Mouse (Mus musculus) hindbrain, embryonic 16.5 days (tissue): ENCODE measurements around the gene Ezh1. TPM values are rescaled to one million over a fixed set of nuclear protein-coding genes. Genes with fewer than 3 reads are reported as not detected.

Source experiments
- ATAC-seq: fragments of 200-750 bp; cut with Nextera tagmentation; 2 replicates; pipeline ENCODE4 v1.8.0; 2017; ENCODE audit warnings: moderate TSS enrichment, moderate library complexity
- H3K27ac ChIP-seq: fragments of 300-500 bp; sonication (generic); 2 replicates; pipeline ENCODE4 v1.5.1; 2014; ENCODE audit warnings: low read depth, mild to moderate bottlenecking, control low read depth, low read length, moderate library complexity
- H3K27me3 ChIP-seq: fragments of 300-500 bp; sonication (generic); replicated peaks from 2 replicates; pipeline ENCODE4 v1.6.1; 2014; ENCODE audit warnings: low read length; ENCODE audit not compliant: control insufficient read depth, insufficient read depth
- H3K36me3 ChIP-seq: fragments of 300-500 bp; sonication (generic); 2 replicates; pipeline ENCODE4 v1.6.1; 2014; ENCODE audit warnings: mild to moderate bottlenecking, low read length, moderate library complexity, mixed read lengths; ENCODE audit not compliant: control insufficient read depth, insufficient read depth
- H3K4me1 ChIP-seq: fragments of 300-500 bp; sonication (generic); 2 replicates; pipeline ENCODE4 v1.6.1; 2014; ENCODE audit warnings: low read depth, low read length; ENCODE audit not compliant: control insufficient read depth, insufficient read depth
- H3K4me2 ChIP-seq: fragments of 300-500 bp; sonication (generic); 2 replicates; pipeline ENCODE4 v1.6.1; 2014; ENCODE audit warnings: mild to moderate bottlenecking, low read length, control low read depth, moderate library complexity
- H3K4me3 ChIP-seq: fragments of 300-500 bp; sonication (generic); 2 replicates; pipeline ENCODE4 v1.5.1; 2014; ENCODE audit warnings: mild to moderate bottlenecking, low read length, control low read depth, moderate library complexity
- H3K9ac ChIP-seq: fragments of 300-500 bp; sonication (generic); 2 replicates; pipeline ENCODE4 v1.6.1; 2014; ENCODE audit warnings: low read depth, mild to moderate bottlenecking, control low read depth, low read length, moderate library complexity
- H3K9me3 ChIP-seq: fragments of 300-500 bp; sonication (generic); 2 replicates; pipeline ENCODE4 v1.6.1; 2014; ENCODE audit warnings: mild to moderate bottlenecking, low read length, moderate library complexity; ENCODE audit not compliant: control insufficient read depth
- WGBS: fragments of 180-500 bp; shearing (Covaris S2); extraction: QIAGEN DNeasy Blood & Tissue Kit; methylation state at CpG from one replicate; pipeline ENCODE4 v1.1.7; 2014; 5-methylcytosine and 5-hydroxymethylcytosine counted together
- polyA plus RNA-seq: library from polyadenylated mRNA; unstranded; fragments of >200 nt; fragmentation: Nextera tagmentation; extraction: Ambion mirVana; gene quantifications from 2 replicates; pipeline ENCODE4 v1.2.1, GENCODE M21; 2015

Gene Ezh1
- polyA plus RNA-seq, 1 experiment from 2014 or later, result 30.0 TPM

DNA sequence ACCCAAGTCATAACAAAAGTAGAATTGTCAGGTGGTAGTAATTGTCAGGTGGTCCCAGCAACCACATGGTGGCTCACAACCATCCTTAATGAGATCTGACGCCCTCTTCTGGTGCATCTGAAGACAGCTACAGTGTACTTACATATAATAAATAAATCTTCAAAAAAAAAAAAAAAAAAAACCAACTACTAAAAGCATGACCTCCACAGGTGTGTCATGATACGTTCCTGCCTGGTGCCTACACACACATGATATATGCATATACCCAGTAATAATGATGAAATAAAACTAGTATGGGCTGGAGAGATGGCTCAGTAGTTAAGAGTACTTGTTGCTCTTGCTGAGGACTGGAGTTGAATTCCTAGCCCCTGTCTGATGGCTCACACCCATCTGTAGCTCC, 75.2 kb downstream of the Ezh1 start:
- H3K36me3 ChIP-seq, result no peaks in the 10 kb centered on the region
- no peak overlapping the region for H3K9ac ChIP-seq
- H3K9me3 ChIP-seq, result no peaks in the 10 kb centered on the region
- H3K27me3 ChIP-seq, result no peaks in the 10 kb centered on the region
- peaks cover 9% of the 10 kb centered on the region for H3K4me1 ChIP-seq
- ATAC-seq, result no peak
- H3K4me3 ChIP-seq, result no peak overlapping the region
- 50% methylated on average over 2 of the region's 2 CpGs for WGBS
- no peak overlapping the region for H3K4me2 ChIP-seq
- H3K27ac ChIP-seq, result no peak overlapping the region

DNA sequence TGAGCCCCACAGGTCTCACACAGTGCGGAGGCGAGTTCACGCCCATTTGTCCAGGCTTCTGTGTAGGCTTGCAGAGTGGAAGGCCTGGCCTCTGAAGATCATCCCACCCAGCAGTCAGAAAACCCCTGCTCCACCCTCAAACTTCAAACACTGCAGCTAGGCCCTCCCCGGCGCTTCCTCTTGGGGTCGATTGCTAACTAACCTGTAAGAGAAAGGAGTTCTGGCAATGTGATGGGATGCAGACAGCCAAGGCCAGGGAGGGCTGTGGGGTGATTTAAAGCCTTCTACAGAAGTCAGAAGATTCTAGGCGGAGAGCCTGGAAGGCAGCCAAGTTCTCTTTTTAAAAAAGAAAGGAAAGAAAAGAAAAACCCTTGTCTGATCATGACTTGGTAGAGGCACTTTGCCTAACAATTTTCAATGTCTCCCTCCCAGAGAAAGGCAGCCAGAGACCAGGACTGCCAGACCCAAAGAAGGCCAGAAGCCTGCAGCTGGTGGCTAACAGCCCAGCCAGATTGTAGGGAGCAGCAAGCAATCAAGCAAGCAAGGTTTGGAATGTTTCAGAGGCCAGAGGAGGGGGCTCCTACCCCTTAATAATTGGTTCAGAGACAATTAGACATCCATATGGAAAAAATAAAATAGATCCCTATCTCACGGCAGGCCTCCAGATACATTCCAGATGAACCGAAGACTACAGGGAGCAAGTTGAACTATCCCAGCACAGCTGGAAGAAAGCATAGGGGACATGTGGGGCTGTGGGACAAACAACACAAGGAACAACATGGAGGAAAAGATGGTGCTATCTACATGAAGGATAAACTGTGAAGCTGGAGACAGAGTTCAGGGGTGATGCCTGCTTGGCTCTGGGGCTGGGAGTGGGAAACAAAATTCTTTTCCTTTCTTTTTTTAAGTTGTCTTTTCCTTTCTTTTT, 76.8 kb downstream of the Ezh1 start:
- ATAC-seq, result peak; percentile 58
- Histone ChIP-seq H3K27me3 (no peaks in the 10 kb centered on the region), H3K9ac (no peak overlapping the region; the same call in 1 of the 2 replicates), H3K36me3 (no peaks in the 10 kb centered on the region), H3K27ac (peak overlapping the region; percentile 14; the same call in 1 of the 2 replicates), H3K4me3 (no peak overlapping the region), H3K4me2 (no peak overlapping the region), H3K4me1 (peaks cover 7% of the 10 kb centered on the region), H3K9me3 (no peaks in the 10 kb centered on the region)
- 49% methylated on average over 9 of the region's 9 CpGs for WGBS

DNA sequence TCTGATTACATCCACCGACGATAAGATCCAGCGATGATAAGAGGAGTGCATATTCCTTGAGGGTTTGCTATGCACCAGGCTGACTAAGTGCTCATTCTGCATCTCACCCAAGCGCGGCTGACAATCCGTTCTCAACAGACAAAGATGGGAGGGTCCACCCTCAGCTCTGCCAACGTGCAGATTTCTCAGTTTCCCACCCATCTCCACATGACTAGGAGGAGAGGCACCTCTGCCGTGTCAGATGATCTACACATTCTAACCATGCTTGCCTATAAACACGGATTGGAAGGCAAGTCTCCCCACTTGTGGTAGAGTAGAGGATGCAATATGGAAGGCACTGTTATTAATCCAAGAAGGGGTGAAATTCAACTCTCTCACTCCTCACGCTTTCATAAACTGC, 77.5 kb downstream of the Ezh1 start:
- Histone ChIP-seq H3K27me3 (no peaks in the 10 kb centered on the region), H3K36me3 (no peaks in the 10 kb centered on the region), H3K9me3 (no peaks in the 10 kb centered on the region), H3K9ac (no peak overlapping the region), H3K4me1 (peaks cover 9% of the 10 kb centered on the region), H3K4me3 (no peak overlapping the region), H3K4me2 (no peak overlapping the region), H3K27ac (peak overlapping the region; percentile 14; the same call in 1 of the 2 replicates)
- WGBS, result 68% methylated on average over 10 of the region's 10 CpGs
- ATAC-seq, result no peak

DNA sequence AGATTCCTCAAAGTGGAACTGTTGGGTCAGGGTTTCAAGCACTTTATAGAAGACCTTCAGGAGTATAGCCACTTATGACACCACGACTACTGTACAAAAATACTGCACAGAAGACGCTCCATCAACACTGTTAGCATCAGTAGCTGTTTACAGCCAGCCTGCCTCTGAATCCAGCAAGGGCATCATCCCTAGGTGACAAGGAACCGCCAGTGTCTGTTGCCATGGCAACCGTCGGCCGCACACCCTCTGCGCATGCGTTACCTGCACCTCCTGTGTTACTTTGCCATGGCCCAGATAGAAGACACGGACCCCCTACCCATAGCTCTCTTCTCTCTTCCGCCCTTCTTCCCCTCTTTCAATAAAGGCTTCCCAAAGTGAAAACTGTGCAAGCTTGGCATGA, 79.9 kb downstream of the Ezh1 start:
- 15% methylated on average over 10 of the region's 10 CpGs for WGBS
- no peaks in the 10 kb centered on the region for H3K27me3 ChIP-seq
- peak; percentile 77; the same call in 1 of the 2 replicates for ATAC-seq
- peak overlapping the region; percentile 64 for H3K27ac ChIP-seq
- no peaks in the 10 kb centered on the region for H3K36me3 ChIP-seq
- no peak overlapping the region for H3K4me3 ChIP-seq
- H3K4me2 ChIP-seq, result peak overlapping the region; percentile 17
- peaks cover 13% of the 10 kb centered on the region for H3K4me1 ChIP-seq
- no peaks in the 10 kb centered on the region for H3K9me3 ChIP-seq
- no peak overlapping the region; the same call in 1 of the 2 replicates for H3K9ac ChIP-seq

DNA sequence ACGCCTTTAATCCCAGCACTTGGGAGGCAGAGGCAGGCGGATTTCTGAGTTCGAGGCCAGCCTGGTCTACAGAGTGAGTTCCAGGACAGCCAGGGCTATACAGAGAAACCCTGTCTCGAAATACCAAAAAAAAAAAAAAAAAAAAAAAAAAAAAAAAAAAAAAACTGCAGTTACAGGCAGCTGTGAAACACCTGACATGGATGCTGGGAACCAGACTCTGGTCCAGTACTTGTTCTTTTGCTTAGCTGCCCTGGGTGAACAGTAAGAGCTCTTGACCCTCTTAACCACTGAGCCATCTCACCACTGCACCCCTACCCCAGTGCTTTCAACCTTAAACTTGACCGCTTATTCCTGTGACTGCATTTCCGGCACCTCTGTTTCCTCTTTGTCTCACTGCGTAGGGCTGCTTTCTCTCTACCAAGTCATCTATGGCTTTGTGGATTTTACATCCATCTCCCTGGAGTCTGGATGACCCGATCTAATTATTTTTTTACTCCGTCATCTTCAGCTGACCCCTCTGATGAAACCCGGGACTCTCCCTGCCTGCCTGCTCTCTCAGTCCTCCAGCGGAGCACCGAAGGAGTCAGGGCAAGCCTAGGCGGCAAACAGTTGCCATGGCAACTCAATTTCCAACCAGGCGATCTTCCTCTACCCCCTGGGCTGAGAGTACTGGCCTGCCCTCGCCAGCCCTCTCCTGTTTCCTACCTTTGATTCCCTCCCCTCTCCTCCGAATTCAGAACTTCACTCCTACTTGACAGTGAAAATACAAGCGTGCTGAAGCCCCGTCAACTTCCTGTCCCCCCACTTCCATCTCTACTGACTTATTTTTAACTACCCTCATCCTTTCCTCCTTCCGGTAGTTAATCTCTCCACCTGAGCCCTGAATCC, 82.7 kb downstream of the Ezh1 start:
- 19% methylated on average over 18 of the region's 19 CpGs for WGBS
- Histone ChIP-seq H3K36me3 (no peaks in the 10 kb centered on the region), H3K27me3 (no peaks in the 10 kb centered on the region), H3K4me3 (peak overlapping the region; percentile 34), H3K27ac (peak overlapping the region; percentile 39; the same call in 1 of the 2 replicates), H3K9me3 (no peaks in the 10 kb centered on the region), H3K4me1 (peaks cover 13% of the 10 kb centered on the region), H3K4me2 (peak overlapping the region; percentile 65), H3K9ac (peak overlapping the region; percentile 59)
- peak; percentile 68 for ATAC-seq

DNA sequence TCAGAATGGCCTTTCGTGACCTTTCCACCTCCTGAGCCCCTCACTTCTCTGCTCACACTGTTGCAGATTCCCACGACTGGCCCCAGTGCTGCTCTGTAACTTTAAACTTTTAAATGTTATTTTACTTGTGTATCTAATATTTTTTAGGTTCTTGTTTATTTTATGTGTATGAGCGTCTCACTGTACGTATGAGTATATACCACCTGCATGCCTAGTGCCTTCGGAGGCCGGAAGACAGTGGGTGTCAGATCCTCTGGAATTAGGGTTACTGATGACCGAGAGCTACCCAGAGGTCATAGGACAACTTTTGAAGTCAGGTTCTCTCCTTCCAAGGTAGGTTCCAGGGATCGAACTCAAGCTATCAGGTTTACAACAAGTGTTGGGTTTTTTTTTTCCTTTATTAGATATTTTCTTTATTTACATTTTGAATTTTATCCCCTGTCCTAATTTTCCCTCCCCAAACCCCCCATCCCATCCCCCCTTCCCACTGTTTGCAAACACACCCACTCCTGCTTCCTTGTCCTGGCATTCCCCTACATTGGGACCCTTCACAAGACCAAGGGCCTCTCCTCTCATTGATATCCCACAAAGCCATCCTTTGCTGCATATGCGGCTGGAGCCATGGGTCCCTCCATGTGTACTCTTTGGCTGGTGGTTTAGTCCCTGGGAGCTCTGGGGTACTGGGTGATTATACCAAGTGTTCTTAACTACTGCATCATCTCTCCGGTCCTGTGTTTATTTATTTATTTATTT, 83.9 kb downstream of the Ezh1 start:
- H3K27me3 ChIP-seq, result no peaks in the 10 kb centered on the region
- no peak overlapping the region for H3K4me3 ChIP-seq
- WGBS, result 92% methylated on average over 10 of the region's 10 CpGs
- H3K4me2 ChIP-seq, result no peak overlapping the region
- no peaks in the 10 kb centered on the region for H3K36me3 ChIP-seq
- no peaks in the 10 kb centered on the region for H3K9me3 ChIP-seq
- peaks cover 13% of the 10 kb centered on the region for H3K4me1 ChIP-seq
- no peak overlapping the region for H3K27ac ChIP-seq
- no peak overlapping the region for H3K9ac ChIP-seq
- ATAC-seq, result no peak

Other genes with a start within 250 kb of the Ezh1 start
- gene Atp6v0a1, start 217.0 kb downstream of the Ezh1 start, polyA plus RNA-seq, result 175 and 179 TPM in 2 replicates
- gene Naglu, start 156.5 kb downstream of the Ezh1 start, polyA plus RNA-seq, result 13.8 and 13.9 TPM in 2 replicates
- gene Hsd17b1, start 148.1 kb downstream of the Ezh1 start, polyA plus RNA-seq, result 0.26 and 0.50 TPM in 2 replicates
- 42.5 and 45.9 TPM in 2 replicates for gene Coasy, start 143.9 kb downstream of the Ezh1 start, polyA plus RNA-seq
- gene Mlx, start 139.2 kb downstream of the Ezh1 start, polyA plus RNA-seq, result 91.5 and 101 TPM in 2 replicates
- gene Psmc3ip, start 131.0 kb downstream of the Ezh1 start, polyA plus RNA-seq, result 17.9 and 19.0 TPM in 2 replicates
- 22.8 and 24.3 TPM in 2 replicates for gene Retreg3, start 106.6 kb downstream of the Ezh1 start, polyA plus RNA-seq
- gene Tubg1, start 106.5 kb downstream of the Ezh1 start, polyA plus RNA-seq, result 79.6 and 80.2 TPM in 2 replicates
- gene Tubg2, start 70.6 kb downstream of the Ezh1 start, polyA plus RNA-seq, result 56.9 and 60.3 TPM in 2 replicates
- 8.7 and 11.2 TPM in 2 replicates for gene Cntnap1, start 55.9 kb downstream of the Ezh1 start, polyA plus RNA-seq
- gene Plekhh3, start 55.1 kb downstream of the Ezh1 start, polyA plus RNA-seq, result 9.3 and 9.5 TPM in 2 replicates
- gene Ccr10, start 51.0 kb downstream of the Ezh1 start, polyA plus RNA-seq, result 0.32 and 0.60 TPM in 2 replicates
- 100 and 108 TPM in 2 replicates for gene Ramp2, start 19.6 kb upstream of the Ezh1 start, polyA plus RNA-seq
- gene Vps25, start 27.2 kb upstream of the Ezh1 start, polyA plus RNA-seq, result 128 and 131 TPM in 2 replicates
- 7.2 and 7.3 TPM in 2 replicates for gene Wnk4, start 34.1 kb upstream of the Ezh1 start, polyA plus RNA-seq
- gene Cntd1, start 52.5 kb upstream of the Ezh1 start, polyA plus RNA-seq, result 0.83 and 1.0 TPM in 2 replicates
- gene Coa3, start 52.7 kb upstream of the Ezh1 start, polyA plus RNA-seq, result 226 and 232 TPM in 2 replicates
- 175 and 182 TPM in 2 replicates for gene Becn1, start 75.8 kb upstream of the Ezh1 start, polyA plus RNA-seq
- 106 and 117 TPM in 2 replicates for gene Psme3, start 89.8 kb upstream of the Ezh1 start, polyA plus RNA-seq
- gene Aoc2, start 98.6 kb upstream of the Ezh1 start, polyA plus RNA-seq, result 0.93 and 2.1 TPM in 2 replicates
- 0.15 and 0.29 TPM in 2 replicates for gene Aoc3, start 104.1 kb upstream of the Ezh1 start, polyA plus RNA-seq
- gene G6pc, start 141.1 kb upstream of the Ezh1 start, polyA plus RNA-seq, result not detected in 2 replicates
- 93.5 and 98.6 TPM in 2 replicates for gene Aarsd1, start 191.2 kb upstream of the Ezh1 start, polyA plus RNA-seq
- gene Gm27029, start 198.3 kb upstream of the Ezh1 start, polyA plus RNA-seq, result 8.1 and 9.5 TPM in 2 replicates
- 30.7 and 33.6 TPM in 2 replicates for gene Rundc1, start 198.6 kb upstream of the Ezh1 start, polyA plus RNA-seq
- 3.1 and 3.9 TPM in 2 replicates for gene Ptges3l, start 198.9 kb upstream of the Ezh1 start, polyA plus RNA-seq
- 204 and 207 TPM in 2 replicates for gene Rpl27, start 215.8 kb upstream of the Ezh1 start, polyA plus RNA-seq
- gene Ifi35, start 221.9 kb upstream of the Ezh1 start, polyA plus RNA-seq, result 3.9 and 4.8 TPM in 2 replicates
- gene Rnd2, start 238.5 kb upstream of the Ezh1 start, polyA plus RNA-seq, result 83.2 and 90.6 TPM in 2 replicates
- gene Vat1, start 239.8 kb upstream of the Ezh1 start, polyA plus RNA-seq, result 125 and 134 TPM in 2 replicates